Mouse (Mus musculus): Measurements from ENCODE around the gene Kif1b. TPM values are rescaled to one million over a fixed set of nuclear protein-coding genes. Genes with fewer than 3 reads are reported as not detected.
"Not testable (repeated sequence)": the region's sequence is repeated elsewhere in the genome, so short reads cannot be mapped to it uniquely, and the experiment has no call there.

Gene Kif1b
- polyA plus RNA-seq, 1 experiment from 2014 or later, result 36.5 TPM

DNA sequence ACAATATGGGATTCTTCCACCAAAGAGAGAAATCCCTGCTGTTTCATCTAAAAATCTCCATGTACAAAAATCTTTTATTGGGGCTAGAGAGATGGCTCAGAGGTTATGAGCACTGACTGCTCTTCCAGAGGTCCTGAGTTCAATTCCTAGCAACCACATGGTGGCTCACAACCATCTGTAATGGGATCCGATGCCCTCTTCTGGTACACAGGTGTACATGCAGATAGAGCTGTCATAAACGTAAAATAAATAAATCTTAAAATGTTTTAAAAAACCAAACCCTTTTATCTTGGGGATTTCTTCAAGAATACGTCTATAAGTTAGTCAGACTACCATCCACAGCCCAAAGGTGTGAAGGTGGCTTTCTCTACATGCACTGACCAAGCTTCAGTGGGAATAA lies 78.8 kb downstream of the Kif1b start:
- not testable (repeated sequence) for H3K9ac ChIP-seq; H3K4me2 ChIP-seq; H3K36me3 ChIP-seq; H3K4me1 ChIP-seq; H3K4me3 ChIP-seq; ATAC-seq (ENCODE audit: borderline replicate concordance, extremely low read depth, low FRiP score, low TSS enrichment); H3K9me3 ChIP-seq; H3K27ac ChIP-seq; H3K27me3 ChIP-seq
- 86% methylated on average over 3 of the region's 3 CpGs for WGBS

DNA sequence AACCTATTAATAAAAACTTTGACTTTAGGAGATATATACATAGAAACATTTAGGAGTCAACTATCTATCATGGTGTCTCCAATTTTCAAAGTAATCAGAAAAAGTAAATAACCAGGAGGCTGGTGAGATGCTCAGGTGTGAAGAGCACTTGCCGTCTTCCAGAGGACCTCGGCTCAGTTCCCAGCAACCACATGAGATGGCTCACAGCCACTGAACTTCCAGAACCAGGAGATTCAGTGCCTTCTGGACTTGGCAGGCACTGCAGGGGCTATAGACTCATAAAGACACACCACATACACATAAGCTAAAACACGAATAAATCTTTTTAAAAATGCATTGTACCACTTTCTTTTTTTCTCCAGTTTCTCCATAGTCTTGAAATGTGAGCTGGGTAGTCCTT lies 79.2 kb downstream of the Kif1b start:
- no peak overlapping the region for H3K27ac ChIP-seq
- H3K4me2 ChIP-seq, result no peak overlapping the region
- H3K36me3 ChIP-seq, result peaks cover 10% of the 10 kb centered on the region
- ATAC-seq (ENCODE audit: borderline replicate concordance, extremely low read depth, low FRiP score, low TSS enrichment), result no peak
- H3K4me1 ChIP-seq, result no peaks in the 10 kb centered on the region
- no peak overlapping the region for H3K9ac ChIP-seq
- H3K9me3 ChIP-seq, result no peaks in the 10 kb centered on the region
- H3K27me3 ChIP-seq, result no peaks in the 10 kb centered on the region
- H3K4me3 ChIP-seq, result no peak overlapping the region
- 91% methylated on average over 3 of the region's 3 CpGs for WGBS

DNA sequence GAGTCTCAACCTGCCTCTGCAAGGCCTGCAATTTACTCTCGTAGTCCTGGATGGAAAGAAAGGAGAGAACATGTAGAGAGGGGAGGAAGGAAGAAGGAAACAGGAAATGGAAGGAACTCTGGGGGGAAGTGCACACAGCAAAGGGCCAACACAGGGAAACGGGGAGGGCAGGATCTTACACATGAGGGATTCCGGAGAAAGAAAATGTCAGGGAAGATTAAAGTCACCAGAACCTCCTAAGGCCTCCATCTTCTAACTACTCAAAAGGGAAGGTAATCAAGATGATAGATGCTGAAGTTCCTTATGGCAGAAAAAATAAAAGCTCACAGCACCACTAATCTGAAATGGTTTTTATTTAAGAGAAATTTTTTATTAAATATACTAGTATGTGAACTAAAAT lies 81.2 kb downstream of the Kif1b start:
- Histone ChIP-seq H3K4me1 (no peaks in the 10 kb centered on the region), H3K4me3 (no peak overlapping the region), H3K27me3 (no peaks in the 10 kb centered on the region), H3K4me2 (no peak overlapping the region), H3K9ac (no peak overlapping the region), H3K27ac (no peak overlapping the region), H3K36me3 (peaks cover 28% of the 10 kb centered on the region), H3K9me3 (no peaks in the 10 kb centered on the region)
- 72% methylated on average over 3 of the region's 3 CpGs for WGBS
- no peak for ATAC-seq (ENCODE audit: borderline replicate concordance, extremely low read depth, low FRiP score, low TSS enrichment)

DNA sequence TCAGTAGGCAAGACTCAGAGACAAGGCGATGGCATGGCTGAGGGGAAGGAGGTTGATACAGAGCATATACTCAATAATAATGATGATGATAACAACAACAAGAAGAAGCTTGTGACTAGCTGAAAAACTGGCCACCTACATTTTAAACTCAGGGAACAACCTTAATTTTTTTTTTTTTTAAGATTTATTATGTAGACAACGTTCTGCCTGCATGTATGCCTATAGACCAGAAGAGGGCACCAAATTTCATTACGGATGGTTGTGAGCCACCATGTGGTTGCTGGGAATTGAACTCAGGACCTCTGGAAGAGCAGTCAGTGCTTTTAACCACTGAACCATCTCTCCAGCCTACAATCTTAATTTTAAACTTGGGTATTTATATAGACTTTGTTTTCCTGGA lies 84.0 kb downstream of the Kif1b start:
- H3K9me3 ChIP-seq, result no peaks in the 10 kb centered on the region
- H3K27me3 ChIP-seq, result no peaks in the 10 kb centered on the region
- H3K27ac ChIP-seq, result no peak overlapping the region
- H3K4me2 ChIP-seq, result no peak overlapping the region
- no peak overlapping the region for H3K4me3 ChIP-seq
- ATAC-seq (ENCODE audit: borderline replicate concordance, extremely low read depth, low FRiP score, low TSS enrichment), result no peak
- H3K36me3 ChIP-seq, result peaks cover 39% of the 10 kb centered on the region
- no peaks in the 10 kb centered on the region for H3K4me1 ChIP-seq
- no peak overlapping the region for H3K9ac ChIP-seq
- 94% methylated on average over 3 of the region's 3 CpGs for WGBS

DNA sequence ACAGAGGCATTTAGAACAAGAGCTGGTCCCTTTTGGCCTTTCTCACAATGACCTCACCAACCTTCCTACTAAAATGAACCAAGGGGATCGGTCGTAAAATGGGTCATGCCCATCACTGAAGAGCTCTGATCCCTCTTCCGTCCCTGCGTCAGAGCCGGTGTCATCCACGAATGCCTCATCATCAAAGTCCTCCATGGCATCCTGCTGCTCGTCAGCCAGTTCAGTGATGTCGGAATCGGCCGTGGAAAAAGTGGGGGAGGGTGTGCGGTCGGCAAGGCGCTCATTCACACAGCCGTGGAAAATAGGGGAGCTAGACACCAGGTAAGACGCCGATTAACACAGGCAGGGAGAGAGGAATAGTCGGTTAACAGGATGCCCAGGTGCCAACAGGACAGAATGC lies 87.0 kb downstream of the Kif1b start:
- no peak overlapping the region for H3K9ac ChIP-seq
- peaks cover 44% of the 10 kb centered on the region for H3K36me3 ChIP-seq
- no peaks in the 10 kb centered on the region for H3K9me3 ChIP-seq
- H3K27ac ChIP-seq, result no peak overlapping the region
- WGBS, result 90% methylated on average over 17 of the region's 17 CpGs
- no peak overlapping the region for H3K4me2 ChIP-seq
- peaks cover 3% of the 10 kb centered on the region; the same call in 1 of the 2 replicates for H3K4me1 ChIP-seq
- H3K27me3 ChIP-seq, result no peaks in the 10 kb centered on the region
- no peak for ATAC-seq (ENCODE audit: borderline replicate concordance, extremely low read depth, low FRiP score, low TSS enrichment)
- H3K4me3 ChIP-seq, result no peak overlapping the region

DNA sequence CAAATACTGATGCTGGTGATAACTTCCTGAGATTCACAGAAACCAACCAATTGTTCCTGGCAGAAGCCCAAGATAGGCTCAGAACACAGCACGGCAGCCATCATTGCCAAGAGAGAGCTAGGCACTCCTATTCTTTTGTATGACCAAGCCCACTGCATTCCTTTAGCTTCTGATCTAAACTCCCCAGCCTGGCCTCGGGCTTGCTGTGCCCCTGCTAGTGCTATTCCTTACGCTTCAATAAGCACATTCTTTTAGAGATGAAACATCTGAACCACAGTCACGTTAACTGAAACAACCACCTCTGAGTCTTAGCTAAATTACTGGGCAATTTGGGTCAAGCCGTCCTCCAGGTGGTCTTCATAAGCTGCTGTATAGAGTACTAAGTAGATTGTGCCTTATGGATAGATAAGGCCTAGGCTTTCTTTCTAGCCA lies 87.4 kb downstream of the Kif1b start:
- Histone ChIP-seq H3K27ac (no peak overlapping the region), H3K27me3 (no peaks in the 10 kb centered on the region), H3K4me1 (peaks cover 3% of the 10 kb centered on the region; the same call in 1 of the 2 replicates), H3K9ac (no peak overlapping the region), H3K4me2 (no peak overlapping the region), H3K36me3 (peaks cover 44% of the 10 kb centered on the region), H3K9me3 (no peaks in the 10 kb centered on the region), H3K4me3 (no peak overlapping the region)
- WGBS, result 66% methylated on average over 5 of the region's 5 CpGs
- no peak for ATAC-seq (ENCODE audit: borderline replicate concordance, extremely low read depth, low FRiP score, low TSS enrichment)

DNA sequence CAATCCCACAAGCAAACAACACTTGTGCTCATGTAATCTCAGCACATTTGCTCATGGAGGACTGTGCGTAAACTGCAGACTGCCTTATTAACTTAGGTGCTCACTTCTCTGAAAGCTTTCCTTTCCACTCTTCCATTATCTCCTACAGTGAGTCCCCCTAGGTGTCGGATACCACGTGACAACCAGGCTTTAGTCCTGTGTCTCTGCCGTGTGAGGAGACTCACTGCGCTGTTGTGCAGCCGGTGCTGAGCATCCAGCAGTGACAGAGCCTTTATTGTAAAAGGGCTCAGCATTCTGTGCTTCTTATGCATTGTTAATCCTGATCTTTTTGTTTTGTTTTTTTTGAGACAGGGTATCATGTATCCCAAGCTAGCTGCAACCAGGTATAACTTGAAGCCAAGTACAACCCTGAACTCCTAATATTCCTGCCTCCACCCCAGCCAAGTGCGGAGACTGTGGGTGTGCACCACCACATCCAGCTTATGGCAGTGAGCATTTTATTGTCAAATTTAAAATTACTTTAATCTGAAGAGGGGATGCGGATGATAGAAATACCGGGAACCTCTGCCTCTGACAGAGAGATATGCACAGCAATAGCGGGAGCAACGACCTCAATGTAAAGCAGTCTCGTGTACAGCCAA lies 88.0 kb downstream of the Kif1b start:
- Histone ChIP-seq H3K4me3 (no peak overlapping the region), H3K27me3 (no peaks in the 10 kb centered on the region), H3K36me3 (peaks cover 44% of the 10 kb centered on the region), H3K4me1 (peaks cover 3% of the 10 kb centered on the region; the same call in 1 of the 2 replicates), H3K9ac (no peak overlapping the region), H3K9me3 (no peaks in the 10 kb centered on the region), H3K27ac (no peak overlapping the region), H3K4me2 (no peak overlapping the region)
- no peak for ATAC-seq (ENCODE audit: borderline replicate concordance, extremely low read depth, low FRiP score, low TSS enrichment)
- WGBS, result 76% methylated on average over 12 of the region's 12 CpGs

DNA sequence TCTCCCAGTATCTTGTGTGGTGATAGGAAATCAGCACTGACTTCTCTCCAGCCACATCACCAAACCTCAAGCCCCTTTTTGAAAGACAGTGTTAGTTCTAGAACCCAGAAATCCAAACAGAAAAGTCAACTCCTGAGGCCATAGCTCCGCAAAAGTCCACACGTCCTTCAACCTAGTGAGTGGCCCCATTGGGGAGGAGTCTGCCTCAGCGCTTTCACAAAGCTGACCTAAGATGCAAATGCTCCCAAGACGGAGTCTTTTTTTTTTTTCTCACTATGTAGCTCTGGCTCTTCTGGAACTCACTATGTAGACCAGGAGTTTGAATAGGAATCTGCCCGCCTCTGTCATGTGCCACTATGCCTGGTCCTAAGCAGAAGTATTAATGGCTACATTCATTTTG lies 89.0 kb downstream of the Kif1b start:
- no peak overlapping the region for H3K9ac ChIP-seq
- peaks cover 3% of the 10 kb centered on the region; the same call in 1 of the 2 replicates for H3K4me1 ChIP-seq
- ATAC-seq (ENCODE audit: borderline replicate concordance, extremely low read depth, low FRiP score, low TSS enrichment), result no peak
- no peak overlapping the region for H3K4me2 ChIP-seq
- 85% methylated on average over 5 of the region's 5 CpGs for WGBS
- H3K4me3 ChIP-seq, result no peak overlapping the region
- H3K9me3 ChIP-seq, result no peaks in the 10 kb centered on the region
- H3K36me3 ChIP-seq, result peaks cover 45% of the 10 kb centered on the region
- H3K27me3 ChIP-seq, result no peaks in the 10 kb centered on the region
- no peak overlapping the region for H3K27ac ChIP-seq

DNA sequence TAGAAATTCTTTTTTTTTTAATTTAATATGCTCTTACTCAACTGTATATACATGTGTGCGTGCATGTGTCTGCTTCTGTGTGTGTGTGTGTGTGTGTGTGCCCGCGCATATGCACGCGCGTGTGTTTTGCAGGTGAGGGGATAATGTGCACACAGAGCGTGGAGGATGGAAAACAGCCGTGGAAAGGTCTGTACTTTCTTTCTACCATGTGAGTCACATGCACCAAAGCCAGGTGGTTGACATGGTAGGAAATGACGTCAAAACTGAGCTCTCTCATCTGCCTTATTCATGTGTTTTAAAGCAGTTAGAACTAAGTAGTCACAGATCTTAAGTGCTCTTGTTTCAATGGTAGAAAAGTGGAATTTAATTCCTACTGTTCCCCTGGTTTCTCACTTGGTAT lies 91.5 kb downstream of the Kif1b start:
- 83% methylated on average over 9 of the region's 9 CpGs for WGBS
- H3K9ac ChIP-seq, result no peak overlapping the region
- no peak overlapping the region for H3K4me3 ChIP-seq
- no peak for ATAC-seq (ENCODE audit: borderline replicate concordance, extremely low read depth, low FRiP score, low TSS enrichment)
- peaks cover 47% of the 10 kb centered on the region for H3K36me3 ChIP-seq
- H3K27ac ChIP-seq, result no peak overlapping the region
- H3K4me1 ChIP-seq, result peaks cover 3% of the 10 kb centered on the region; the same call in 1 of the 2 replicates
- no peaks in the 10 kb centered on the region for H3K27me3 ChIP-seq
- H3K4me2 ChIP-seq, result no peak overlapping the region
- H3K9me3 ChIP-seq, result no peaks in the 10 kb centered on the region

DNA sequence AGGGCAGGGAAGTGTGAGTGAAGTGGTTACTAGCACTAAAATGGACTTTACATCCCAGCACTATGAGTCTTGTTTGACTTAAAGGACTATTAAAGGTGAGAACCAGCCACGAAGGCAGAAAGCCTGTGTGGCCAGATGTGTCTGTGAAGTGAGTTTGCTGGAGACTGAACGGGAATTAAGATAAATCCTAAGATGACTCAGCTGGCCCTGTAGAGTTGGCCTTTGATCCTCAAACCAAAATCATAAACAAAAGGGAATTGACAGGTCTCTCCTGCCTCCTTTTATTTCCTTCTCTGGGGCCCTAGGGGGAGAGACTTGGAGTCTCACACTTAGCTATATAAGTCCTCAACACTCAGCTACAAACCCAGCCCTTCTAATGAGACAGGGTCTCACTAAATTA lies 92.1 kb downstream of the Kif1b start:
- 22% methylated on average over 2 of the region's 2 CpGs for WGBS
- Histone ChIP-seq H3K9ac (no peak overlapping the region), H3K27me3 (no peaks in the 10 kb centered on the region), H3K4me3 (no peak overlapping the region), H3K36me3 (peaks cover 46% of the 10 kb centered on the region), H3K9me3 (no peaks in the 10 kb centered on the region), H3K4me2 (no peak overlapping the region), H3K4me1 (peaks cover 3% of the 10 kb centered on the region; the same call in 1 of the 2 replicates), H3K27ac (no peak overlapping the region)
- ATAC-seq (ENCODE audit: borderline replicate concordance, extremely low read depth, low FRiP score, low TSS enrichment), result no peak

DNA sequence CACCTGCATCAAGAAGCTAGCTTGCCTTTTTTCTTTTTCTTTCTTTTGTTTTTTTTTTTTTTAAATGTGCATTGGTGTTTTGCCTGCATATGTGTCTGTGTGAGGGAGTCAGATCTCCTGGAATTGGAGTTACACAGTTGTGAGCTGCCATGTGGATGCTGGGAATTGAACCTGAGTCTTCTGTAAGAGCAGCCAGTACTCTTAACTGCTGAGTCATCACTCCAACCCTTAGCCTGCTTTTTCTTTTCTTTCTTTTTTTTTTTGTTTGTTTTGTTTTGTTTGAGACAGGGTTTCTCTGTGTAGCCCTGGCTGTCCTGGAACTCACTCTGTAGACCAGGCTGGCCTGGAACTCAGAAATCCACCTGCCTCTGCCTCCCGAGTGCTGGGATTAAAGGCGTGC lies 93.0 kb downstream of the Kif1b start:
- H3K4me1 ChIP-seq; H3K4me3 ChIP-seq; H3K27ac ChIP-seq; H3K27me3 ChIP-seq; ATAC-seq (ENCODE audit: borderline replicate concordance, extremely low read depth, low FRiP score, low TSS enrichment); H3K4me2 ChIP-seq; H3K9ac ChIP-seq; H3K9me3 ChIP-seq: not testable (repeated sequence)
- WGBS, result 93% methylated on average over 2 of the region's 2 CpGs
- peaks cover 52% of the 10 kb centered on the region for H3K36me3 ChIP-seq

DNA sequence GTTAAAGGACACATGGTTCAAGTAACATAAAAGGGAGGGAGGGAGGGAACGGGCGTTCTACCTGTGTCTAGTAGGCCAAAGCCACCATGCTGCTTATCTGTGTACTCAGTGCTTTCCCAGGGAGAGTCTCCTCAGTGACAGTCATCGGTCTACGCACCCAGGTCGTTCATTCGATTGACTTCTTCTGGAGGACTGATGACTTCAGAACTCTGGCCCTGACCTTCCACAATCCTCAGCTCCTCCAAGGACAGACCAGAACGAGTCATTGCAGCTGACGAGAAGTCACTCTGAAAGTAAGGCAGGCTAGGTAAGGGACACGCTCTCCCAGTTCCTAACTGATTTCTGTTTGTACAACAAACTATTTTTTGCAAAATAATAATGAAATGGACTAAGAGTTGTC lies 94.0 kb downstream of the Kif1b start:
- Histone ChIP-seq H3K9me3 (no peaks in the 10 kb centered on the region), H3K27me3 (no peaks in the 10 kb centered on the region), H3K27ac (no peak overlapping the region), H3K4me2 (no peak overlapping the region), H3K4me1 (peaks cover 3% of the 10 kb centered on the region; the same call in 1 of the 2 replicates), H3K36me3 (peaks cover 51% of the 10 kb centered on the region), H3K9ac (no peak overlapping the region), H3K4me3 (no peak overlapping the region)
- ATAC-seq (ENCODE audit: borderline replicate concordance, extremely low read depth, low FRiP score, low TSS enrichment), result no peak
- 90% methylated on average over 9 of the region's 9 CpGs for WGBS

DNA sequence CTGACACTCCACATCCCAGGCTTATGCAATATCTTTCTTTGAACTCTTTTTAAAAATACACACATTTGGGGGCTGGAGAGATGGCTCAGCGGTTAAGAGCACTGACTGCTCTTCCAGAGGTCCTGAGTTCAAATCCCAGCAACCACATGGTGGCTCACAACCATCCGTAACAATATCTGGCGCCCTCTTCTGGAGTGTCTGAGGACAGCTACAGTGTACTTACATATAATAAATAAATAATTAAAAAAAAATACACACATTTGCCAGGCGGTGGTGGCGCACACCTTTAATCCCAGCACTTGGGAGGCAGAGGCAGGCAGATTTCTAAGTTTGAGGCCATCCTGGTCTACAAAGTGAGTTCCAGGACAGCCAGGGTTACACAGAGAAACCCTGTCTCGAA lies 96.1 kb downstream of the Kif1b start:
- not testable (repeated sequence) for H3K27me3 ChIP-seq; H3K27ac ChIP-seq; H3K4me2 ChIP-seq; H3K4me3 ChIP-seq; ATAC-seq (ENCODE audit: borderline replicate concordance, extremely low read depth, low FRiP score, low TSS enrichment); H3K9me3 ChIP-seq; H3K4me1 ChIP-seq; H3K9ac ChIP-seq
- H3K36me3 ChIP-seq, result peaks cover 60% of the 10 kb centered on the region
- 91% methylated on average over 6 of the region's 6 CpGs for WGBS

Measured in lung, embryonic 15.5 days (tissue).